Mouse (Mus musculus): Measurements from ENCODE around the gene 3110040M04Rik.
A peak's percentile ranks its signal among the peaks of the same experiment; 100 is the strongest.

The 3110040M04Rik gene

GRCm38 (mm10) chr1:151233756-151234155, 29.8 kb downstream of the 3110040M04Rik start:
- no peak for DNase-seq (ENCODE audit: low read depth, low spot score)

GRCm38 (mm10) chr1:151235574-151235973, 31.7 kb downstream of the 3110040M04Rik start:
- no peak for DNase-seq (ENCODE audit: low read depth, low spot score)

- DNase-seq (ENCODE audit: low read depth, low spot score) = no peak
Measured at GRCm38 (mm10) chr1:151236141-151236930, 32.4 kb downstream of the 3110040M04Rik start.

GRCm38 (mm10) chr1:151237780-151238179, 33.9 kb downstream of the 3110040M04Rik start:
- DNase-seq (ENCODE audit: low read depth, low spot score) = peak; percentile 27

DNA sequence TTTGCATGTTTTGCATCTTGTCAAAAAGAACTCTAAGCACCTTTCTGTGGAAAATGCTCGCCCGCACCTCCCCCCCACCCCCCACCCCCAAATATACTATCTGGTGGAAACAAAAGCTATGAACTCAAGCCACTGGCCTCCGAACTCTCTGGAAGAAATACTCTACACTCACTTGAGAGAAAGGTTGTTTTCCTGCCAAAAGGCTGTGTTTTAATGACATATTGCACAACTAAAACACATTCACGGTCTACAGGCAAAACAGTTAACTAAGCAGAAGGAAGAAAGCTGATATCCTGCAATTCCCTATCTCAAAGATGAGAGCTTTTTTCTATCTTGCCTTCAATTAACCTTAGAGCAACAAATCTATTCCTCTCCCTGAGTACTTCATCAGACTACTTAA, 39.4 kb downstream of the 3110040M04Rik start:
- DNase-seq (ENCODE audit: low read depth, low spot score) = no peak

- DNase-seq (ENCODE audit: low read depth, low spot score) = no peak
Measured at GRCm38 (mm10) chr1:151244013-151244412, 40.1 kb downstream of the 3110040M04Rik start.

GRCm38 (mm10) chr1:151244761-151245160, 40.8 kb downstream of the 3110040M04Rik start:
- DNase-seq (ENCODE audit: low read depth, low spot score) = no peak

- no peak for DNase-seq (ENCODE audit: low read depth, low spot score)
Measured at GRCm38 (mm10) chr1:151245165-151245564, 41.2 kb downstream of the 3110040M04Rik start.

GRCm38 (mm10) chr1:151245846-151246245, 41.9 kb downstream of the 3110040M04Rik start:
- DNase-seq (ENCODE audit: low read depth, low spot score) = no peak

DNA sequence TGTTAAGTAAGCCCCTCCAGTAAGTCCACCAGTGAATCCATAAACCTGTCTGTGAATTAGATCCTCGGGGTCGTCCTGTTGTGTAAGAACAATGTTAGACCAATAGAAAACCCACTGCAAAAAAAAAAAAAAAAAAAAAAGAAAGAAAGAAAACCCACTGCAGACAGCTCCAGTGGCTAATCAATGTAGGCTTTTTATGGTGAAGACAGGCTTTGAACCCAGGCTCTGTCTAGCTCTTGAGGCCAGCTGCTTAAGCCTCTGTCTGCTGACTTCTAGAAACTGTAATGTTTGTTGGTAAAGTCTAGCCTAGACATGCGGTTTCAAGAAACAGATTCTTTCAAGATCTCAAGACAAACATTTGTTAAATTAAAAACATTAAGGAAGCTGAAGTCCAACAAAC, 46.2 kb downstream of the 3110040M04Rik start:
- no peak for DNase-seq (ENCODE audit: low read depth, low spot score)

GRCm38 (mm10) chr1:151250529-151251193, 46.7 kb downstream of the 3110040M04Rik start:
- DNase-seq (ENCODE audit: low read depth, low spot score) = no peak

GRCm38 (mm10) chr1:151251194-151252010, 47.5 kb downstream of the 3110040M04Rik start:
- no peak for DNase-seq (ENCODE audit: low read depth, low spot score)

Measured in forelimb bud, embryonic 11.5 days (tissue).